Mouse (Mus musculus): ENCODE data around the gene Adap1.

The Adap1 gene

GRCm38 (mm10) chr5:139325395-139325966 is at the start of gene Adap1:
Gene Adap1, minus strand, starts transcription at chr5:139325622.
- peak; percentile 98 for DNase-seq (ENCODE audit: low read depth, low spot score)

- peak; percentile 58 for DNase-seq (ENCODE audit: low read depth, low spot score)
These were observed 49.4 kb upstream of the Adap1 start for GRCm38 (mm10) chr5:139374841-139375240.

GRCm38 (mm10) chr5:139373889-139374444 is 48.5 kb upstream of the Adap1 start:
- DNase-seq (ENCODE audit: low read depth, low spot score) = no peak

- no peak for DNase-seq (ENCODE audit: low read depth, low spot score)
These were observed 47.7 kb upstream of the Adap1 start for GRCm38 (mm10) chr5:139373126-139373525.

GRCm38 (mm10) chr5:139371631-139372401 is 46.4 kb upstream of the Adap1 start:
- peak; percentile 93 for DNase-seq (ENCODE audit: low read depth, low spot score)

GRCm38 (mm10) chr5:139371118-139371517 is 45.7 kb upstream of the Adap1 start:
- no peak for DNase-seq (ENCODE audit: low read depth, low spot score)

GRCm38 (mm10) chr5:139370336-139370735 is 44.9 kb upstream of the Adap1 start:
- DNase-seq (ENCODE audit: low read depth, low spot score) = no peak

GRCm38 (mm10) chr5:139368638-139369320 is 43.4 kb upstream of the Adap1 start:
- no peak for DNase-seq (ENCODE audit: low read depth, low spot score)

GRCm38 (mm10) chr5:139367884-139368458 is 42.5 kb upstream of the Adap1 start:
- no peak for DNase-seq (ENCODE audit: low read depth, low spot score)

GRCm38 (mm10) chr5:139366484-139366883 is 41.1 kb upstream of the Adap1 start:
- DNase-seq (ENCODE audit: low read depth, low spot score) = no peak

GRCm38 (mm10) chr5:139365827-139366226 is 40.4 kb upstream of the Adap1 start:
- DNase-seq (ENCODE audit: low read depth, low spot score) = no peak

- no peak for DNase-seq (ENCODE audit: low read depth, low spot score)
These were observed 39.6 kb upstream of the Adap1 start for GRCm38 (mm10) chr5:139364911-139365571.

- DNase-seq (ENCODE audit: low read depth, low spot score) = peak; percentile 81
These were observed 39.0 kb upstream of the Adap1 start for GRCm38 (mm10) chr5:139364260-139364910.

- no peak for DNase-seq (ENCODE audit: low read depth, low spot score)
These were observed 38.4 kb upstream of the Adap1 start for GRCm38 (mm10) chr5:139363858-139364257.

- no peak for DNase-seq (ENCODE audit: low read depth, low spot score)
These were observed 33.8 kb upstream of the Adap1 start for GRCm38 (mm10) chr5:139359244-139359643.

GRCm38 (mm10) chr5:139358653-139359052 is 33.2 kb upstream of the Adap1 start:
- DNase-seq (ENCODE audit: low read depth, low spot score) = peak; percentile 51

GRCm38 (mm10) chr5:139355235-139355772 is 29.9 kb upstream of the Adap1 start:
- DNase-seq (ENCODE audit: low read depth, low spot score) = peak; percentile 77

- no peak for DNase-seq (ENCODE audit: low read depth, low spot score)
These were observed 28.5 kb upstream of the Adap1 start for GRCm38 (mm10) chr5:139353946-139354345.

- DNase-seq (ENCODE audit: low read depth, low spot score) = peak; percentile 84
These were observed 28.1 kb upstream of the Adap1 start for GRCm38 (mm10) chr5:139353496-139353895.

GRCm38 (mm10) chr5:139352317-139352716 is 26.9 kb upstream of the Adap1 start, which contains the start of gene Cyp2w1:
Gene Cyp2w1, plus strand, starts transcription at chr5:139352617.
- no peak for DNase-seq (ENCODE audit: low read depth, low spot score)
